Mouse (Mus musculus) heart, postnatal 0 days (tissue): Measurements from ENCODE around the gene Rdh16. TPM values are rescaled to one million over a fixed set of nuclear protein-coding genes. Genes with fewer than 3 reads are reported as not detected.
"Not testable (repeated sequence)": the region's sequence is repeated elsewhere in the genome, so short reads cannot be mapped to it uniquely, and the experiment has no call there.

Experiments
- ATAC-seq: fragments of 200-750 bp; cut with Nextera tagmentation; 2 replicates; pipeline ENCODE4 v1.8.0; 2017; ENCODE audit warnings: low read depth, moderate number of reproducible peaks, moderate library complexity; ENCODE audit not compliant: insufficient read depth
- DNase-seq: peaks from one replicate; pipeline ENCODE4 v3.0.0-alpha.2; 2016; ENCODE audit warnings: low spot score
- H3K27ac ChIP-seq: fragments of 300-500 bp; sonication (generic); 2 replicates; pipeline ENCODE4 v1.5.1; 2014; ENCODE audit warnings: low read depth, mild to moderate bottlenecking
- H3K27me3 ChIP-seq: fragments of 300-500 bp; sonication (generic); 2 replicates; pipeline ENCODE4 v1.6.1; 2014; ENCODE audit warnings: low read length, mixed read lengths; ENCODE audit not compliant: control insufficient read depth, insufficient read depth
- H3K36me3 ChIP-seq: fragments of 300-500 bp; sonication (generic); replicated peaks from 2 replicates; pipeline ENCODE4 v1.6.1; 2014; ENCODE audit warnings: low read length, mixed read lengths; ENCODE audit not compliant: control insufficient read depth, insufficient read depth
- H3K4me1 ChIP-seq: fragments of 300-500 bp; sonication (generic); 2 replicates; pipeline ENCODE4 v1.6.1; 2014; ENCODE audit warnings: antibody characterized with exemption; ENCODE audit not compliant: control insufficient read depth, insufficient read depth
- H3K4me2 ChIP-seq: fragments of 300-500 bp; sonication (generic); 2 replicates; pipeline ENCODE4 v1.6.1; 2014; ENCODE audit warnings: low read depth, mild to moderate bottlenecking, low read length, moderate library complexity
- H3K4me3 ChIP-seq: fragments of 300-500 bp; sonication (generic); 2 replicates; pipeline ENCODE4 v1.5.1; 2014; ENCODE audit warnings: low read depth, low read length
- H3K9ac ChIP-seq: fragments of 300-500 bp; sonication (generic); replicated peaks from 2 replicates; pipeline ENCODE4 v1.6.1; 2014; ENCODE audit warnings: low read depth, low read length, mixed read lengths
- H3K9me3 ChIP-seq: fragments of 300-500 bp; sonication (generic); replicated peaks from 2 replicates; pipeline ENCODE4 v1.6.1; 2016; ENCODE audit warnings: low read length; ENCODE audit not compliant: control insufficient read depth
- CTCF ChIP-seq: IDR thresholded peaks from 2 replicates; pipeline ENCODE4 v1.5.1; 2016; ENCODE audit warnings: antibody characterized with exemption, control low read depth, low read depth
- EP300 ChIP-seq: IDR thresholded peaks from 2 replicates; pipeline ENCODE4 v1.6.1; 2016; ENCODE audit warnings: antibody characterized with exemption, low read depth
- WGBS: fragments of 180-500 bp; shearing (Covaris S2); extraction: QIAGEN DNeasy Blood & Tissue Kit; methylation state at CpG from one replicate; pipeline ENCODE4 v1.1.7; 2014; 5-methylcytosine and 5-hydroxymethylcytosine counted together
- polyA plus RNA-seq: library from polyadenylated mRNA; unstranded; fragments of >200 nt; fragmentation: Nextera tagmentation; extraction: Ambion mirVana; gene quantifications from 2 replicates; pipeline ENCODE4 v1.2.1, GENCODE M21; 2015
- total RNA-seq: library from RNA; depleted of rRNA; stranded (reverse); fragments of >200 nt; gene quantifications from 2 replicates; pipeline ENCODE4 v1.2.3, GENCODE M21; 2014; ENCODE audit warnings: low replicate concordance

Rdh16 gene
- total and polyA plus RNA-seq, 2 experiments from 2014 or later: not detected

- no peak overlapping the region for H3K4me3 ChIP-seq
- no peak overlapping the region for H3K27ac ChIP-seq
- WGBS: 71% methylated on average over 6 of the region's 6 CpGs
- no peak for ATAC-seq
- no peaks in the 10 kb centered on the region for H3K27me3 ChIP-seq
- no peak for DNase-seq
- no peaks in the 10 kb centered on the region for H3K9me3 ChIP-seq
- no peaks in the 10 kb centered on the region for H3K4me1 ChIP-seq
- H3K9ac ChIP-seq: no peak overlapping the region
- TF ChIP-seq CTCF (peak; percentile 44), EP300 (no peak)
- no peak overlapping the region for H3K4me2 ChIP-seq
- no peaks in the 10 kb centered on the region for H3K36me3 ChIP-seq
These were observed 24.4 kb downstream of the Rdh16 start for GRCm38 (mm10) chr10:127825386-127825785.

DNA sequence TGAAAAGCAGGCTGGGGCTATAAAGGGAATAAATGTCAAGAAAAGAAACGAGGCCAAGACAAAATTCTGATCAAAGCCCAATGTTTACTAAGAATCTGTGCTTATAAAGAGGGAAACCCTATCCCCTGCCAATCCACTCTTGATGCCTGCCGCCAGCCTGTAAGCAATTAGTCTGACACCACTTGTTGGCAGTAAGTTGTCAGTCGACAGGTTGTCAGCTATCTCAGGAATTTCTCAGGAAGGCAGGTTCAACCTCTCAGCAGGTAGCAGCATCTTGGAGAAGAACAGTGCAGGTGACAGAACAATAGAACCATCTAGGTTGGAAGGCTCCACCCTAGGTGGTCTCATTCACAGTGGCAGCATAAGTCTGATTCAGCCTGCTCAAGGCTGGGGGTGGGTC is 28.2 kb downstream of the Rdh16 start:
- DNase-seq: no peak

DNA sequence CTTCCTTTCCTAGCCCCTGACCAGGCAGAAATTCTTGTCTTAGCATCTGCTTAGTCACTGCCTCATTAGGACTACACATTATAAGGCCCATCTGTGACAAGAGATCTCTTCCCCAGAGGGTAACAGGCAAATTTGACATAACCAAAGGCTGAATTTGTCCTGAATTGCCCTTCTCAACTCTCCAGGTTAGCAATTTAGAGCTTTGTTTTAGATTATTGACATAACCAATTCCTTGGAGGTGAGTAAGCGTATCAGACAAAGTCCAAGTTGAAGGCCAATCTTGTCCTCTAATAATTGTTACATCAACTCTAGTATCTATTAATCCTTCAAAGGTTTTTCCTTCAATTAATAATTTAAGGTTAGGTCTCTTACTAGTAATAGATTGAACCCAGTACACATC is 33.2 kb downstream of the Rdh16 start:
- H3K36me3 ChIP-seq, H3K4me2 ChIP-seq, H3K4me1 ChIP-seq, ATAC-seq, H3K27me3 ChIP-seq, DNase-seq, H3K4me3 ChIP-seq, H3K9ac ChIP-seq, H3K9me3 ChIP-seq, H3K27ac ChIP-seq: not testable (repeated sequence)
- 93% methylated on average over 1 of the region's 1 CpGs for WGBS

More for the DNA sequence above, 28.2 kb downstream of the Rdh16 start:
- no peak overlapping the region for H3K9ac ChIP-seq
- no peak overlapping the region for H3K4me3 ChIP-seq
- no peaks in the 10 kb centered on the region for H3K27me3 ChIP-seq
- H3K9me3 ChIP-seq: no peaks in the 10 kb centered on the region
- H3K36me3 ChIP-seq: no peaks in the 10 kb centered on the region
- no peak overlapping the region for H3K27ac ChIP-seq
- no peak for TF ChIP-seq EP300
- no peak for TF ChIP-seq CTCF
- H3K4me1 ChIP-seq: no peaks in the 10 kb centered on the region
- WGBS: 60% methylated on average over 3 of the region's 3 CpGs
- no peak overlapping the region for H3K4me2 ChIP-seq
- ATAC-seq: no peak

GRCm38 (mm10) chr10:127835292-127835691 is 34.3 kb downstream of the Rdh16 start:
- no peak overlapping the region for H3K9ac ChIP-seq
- DNase-seq (no peak), ATAC-seq (no peak)
- 61% methylated on average over 5 of the region's 5 CpGs for WGBS
- no peak overlapping the region for H3K27ac ChIP-seq
- no peak overlapping the region for H3K4me2 ChIP-seq
- no peaks in the 10 kb centered on the region for H3K27me3 ChIP-seq
- H3K4me1 ChIP-seq: no peaks in the 10 kb centered on the region
- no peaks in the 10 kb centered on the region for H3K36me3 ChIP-seq
- TF ChIP-seq CTCF (no peak), EP300 (no peak)
- no peak overlapping the region for H3K4me3 ChIP-seq
- no peaks in the 10 kb centered on the region for H3K9me3 ChIP-seq

DNA sequence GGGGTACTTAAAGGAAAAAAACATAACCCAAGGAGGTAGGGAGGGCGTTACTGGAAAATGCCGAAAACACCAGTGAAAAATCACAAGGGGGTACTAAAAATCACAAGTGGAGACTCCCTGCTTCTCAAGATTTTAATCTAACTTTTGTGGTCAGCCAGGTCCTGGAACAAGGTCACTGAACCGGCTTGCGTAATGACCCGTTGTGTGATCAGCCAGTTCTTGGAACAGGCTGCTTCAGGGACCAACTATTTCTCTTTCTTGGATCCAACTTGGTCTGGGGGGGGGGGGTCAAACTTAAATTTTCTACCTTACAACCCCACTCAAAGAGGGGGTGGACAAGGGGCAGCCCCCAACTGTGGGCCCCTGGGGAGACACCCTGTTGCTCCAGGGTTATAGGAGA is 36.8 kb downstream of the Rdh16 start:
- not testable (repeated sequence) for H3K9ac ChIP-seq, DNase-seq, H3K9me3 ChIP-seq, H3K4me3 ChIP-seq, H3K27me3 ChIP-seq, H3K27ac ChIP-seq, ATAC-seq, H3K4me2 ChIP-seq, H3K4me1 ChIP-seq, H3K36me3 ChIP-seq
- 88% methylated on average over 5 of the region's 5 CpGs for WGBS

DNA sequence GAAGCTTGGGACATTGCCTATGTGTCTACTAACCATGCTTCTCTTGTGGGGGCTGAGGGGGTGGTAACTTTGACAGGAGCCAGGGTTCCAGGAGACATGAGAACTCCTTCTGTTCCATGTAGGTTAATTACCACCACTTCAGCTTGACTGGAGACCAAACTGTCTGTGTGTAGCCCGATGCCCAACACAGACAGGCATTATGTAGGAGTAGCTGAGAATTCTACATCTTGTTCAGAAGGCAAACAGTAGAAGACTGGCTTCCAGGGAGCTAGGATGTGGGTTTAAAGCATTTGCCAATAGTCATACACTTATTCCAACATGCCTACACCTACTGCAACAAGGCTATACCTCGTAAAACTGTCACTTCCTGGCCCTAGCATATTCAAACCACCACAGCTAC is 37.6 kb downstream of the Rdh16 start:
- Histone ChIP-seq H3K27ac (no peak overlapping the region), H3K4me3 (no peak overlapping the region), H3K27me3 (no peaks in the 10 kb centered on the region), H3K36me3 (no peaks in the 10 kb centered on the region), H3K9me3 (no peaks in the 10 kb centered on the region), H3K9ac (no peak overlapping the region), H3K4me2 (no peak overlapping the region), H3K4me1 (no peaks in the 10 kb centered on the region)
- DNase-seq (no peak), ATAC-seq (no peak)
- 72% methylated on average over 2 of the region's 2 CpGs for WGBS
- no peak for TF ChIP-seq EP300
- TF ChIP-seq CTCF: no peak
